Mouse (Mus musculus) cerebellum, adult 2 months (tissue): Measurements from ENCODE around the gene Prmt8.

Experiments
- CTCF ChIP-seq: fragments of 200-500 bp; IDR thresholded peaks from 2 replicates; pipeline ENCODE4 v1.5.1; 2011; ENCODE audit warnings: low read depth, mild to moderate bottlenecking, control low read depth, low read length, moderate library complexity, borderline replicate concordance; ENCODE audit not compliant: insufficient read depth
- POLR2A ChIP-seq: fragments of 200-500 bp; IDR thresholded peaks from 2 replicates; pipeline ENCODE4 v1.6.1; 2011; ENCODE audit warnings: low read length, control low read depth, borderline replicate concordance; ENCODE audit not compliant: insufficient read depth

GRCm38 (mm10) chr6:127683561-127683960, 85.7 kb downstream of the Prmt8 start:
- no peak for TF ChIP-seq CTCF
- no peak for TF ChIP-seq POLR2A
